Mouse (Mus musculus) kidney, embryonic 14.5 days (tissue): ENCODE data around the gene Cttnbp2. TPM values are rescaled to one million over a fixed set of nuclear protein-coding genes. Genes with fewer than 3 reads are reported as not detected.

Experiments used
- ATAC-seq: fragments of 200-750 bp; cut with Nextera tagmentation; 2 replicates; pipeline ENCODE4 v1.8.0; 2017; ENCODE audit warnings: moderate number of reproducible peaks, mild to moderate bottlenecking, moderate TSS enrichment, moderate library complexity; ENCODE audit not compliant: low FRiP score, low TSS enrichment
- H3K27ac ChIP-seq: fragments of 300-500 bp; sonication (generic); 2 replicates; pipeline ENCODE4 v1.5.1; 2014; ENCODE audit warnings: low read depth, mild to moderate bottlenecking, low read length, moderate library complexity, mixed read lengths
- H3K27me3 ChIP-seq: fragments of 300-500 bp; sonication (generic); 2 replicates; pipeline ENCODE4 v1.6.1; 2014; ENCODE audit warnings: mild to moderate bottlenecking, low read length; ENCODE audit not compliant: control insufficient read depth, insufficient read depth
- H3K36me3 ChIP-seq: fragments of 300-500 bp; sonication (generic); 2 replicates; pipeline ENCODE4 v1.6.1; 2014; ENCODE audit warnings: low read length, mixed read lengths; ENCODE audit not compliant: control insufficient read depth, insufficient read depth
- H3K4me1 ChIP-seq: fragments of 300-500 bp; sonication (generic); 2 replicates; pipeline ENCODE4 v1.6.1; 2014; ENCODE audit warnings: low read length, mixed read lengths; ENCODE audit not compliant: control insufficient read depth, insufficient read depth
- H3K4me2 ChIP-seq: fragments of 300-500 bp; sonication (generic); replicated peaks from 2 replicates; pipeline ENCODE4 v1.6.1; 2014; ENCODE audit warnings: low read depth, mild to moderate bottlenecking, low read length
- H3K4me3 ChIP-seq: fragments of 300-500 bp; sonication (generic); 2 replicates; pipeline ENCODE4 v1.5.1; 2014; ENCODE audit warnings: mild to moderate bottlenecking, low read length
- H3K9ac ChIP-seq: fragments of 300-500 bp; sonication (generic); 2 replicates; pipeline ENCODE4 v1.6.1; 2014; ENCODE audit warnings: low read depth, mild to moderate bottlenecking, low read length, moderate library complexity
- H3K9me3 ChIP-seq: fragments of 300-500 bp; sonication (generic); 2 replicates; pipeline ENCODE4 v1.6.1; 2016; ENCODE audit warnings: low read length; ENCODE audit not compliant: control insufficient read depth
- WGBS: fragments of 180-500 bp; shearing (Covaris S2); extraction: QIAGEN DNeasy Blood & Tissue Kit; methylation state at CpG from one replicate; pipeline ENCODE4 v1.1.7; 2014; 5-methylcytosine and 5-hydroxymethylcytosine counted together
- microRNA-seq: library from miRNA; unstranded; fragments of <30 nt; microRNA quantifications from one replicate; pipeline ENCODE4, GENCODE M21; 2016
- polyA plus RNA-seq: library from polyadenylated mRNA; unstranded; fragments of >200 nt; fragmentation: Nextera tagmentation; extraction: Ambion mirVana; gene quantifications from 2 replicates; pipeline ENCODE4 v1.2.1, GENCODE M21; 2014

The Cttnbp2 gene
- polyA plus RNA-seq, 1 experiment from 2014 or later = 25.9 TPM

DNA sequence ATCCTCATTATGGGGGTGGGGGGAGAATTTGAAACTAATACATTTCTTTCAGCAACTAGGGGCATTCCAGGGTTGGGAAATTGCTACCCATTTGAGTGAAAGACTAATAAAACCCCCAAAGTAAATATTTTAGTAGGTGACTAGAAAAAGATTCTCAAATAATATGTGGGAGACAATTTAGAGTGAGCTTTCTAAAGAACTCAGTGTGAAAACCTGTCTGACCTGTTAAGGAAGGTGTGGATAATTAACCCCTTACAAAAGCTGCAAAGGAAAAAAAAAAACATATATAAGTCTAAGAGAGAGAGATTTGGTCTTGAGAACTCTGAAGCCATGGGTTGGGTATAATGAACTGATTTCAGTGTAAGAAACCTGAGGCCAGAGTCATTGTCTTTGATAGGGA lies 176.3 kb downstream of the Cttnbp2 start:
- H3K9ac ChIP-seq = no peak overlapping the region
- no peak for ATAC-seq

DNA sequence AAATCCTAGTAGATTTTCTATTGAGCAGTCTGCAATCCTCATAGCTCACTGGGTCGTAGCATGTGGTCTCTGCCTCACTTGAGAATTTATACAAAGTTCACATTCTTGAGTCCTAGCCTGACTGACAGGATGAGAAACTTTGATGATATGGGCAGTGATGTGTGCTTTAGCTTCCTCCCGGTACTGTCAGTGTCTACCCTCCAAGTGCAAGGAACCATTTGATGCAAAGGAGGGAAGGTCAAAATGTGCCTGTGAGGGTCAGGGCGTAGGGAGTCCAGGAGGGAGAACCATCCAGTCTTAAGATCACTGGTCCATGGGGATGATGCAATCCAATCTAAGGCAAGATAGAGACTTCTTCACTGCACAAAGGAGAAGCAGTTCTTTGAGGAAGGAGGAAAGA lies 179.2 kb downstream of the Cttnbp2 start:
- Histone ChIP-seq H3K4me1 (no peaks in the 10 kb centered on the region), H3K4me2 (no peak overlapping the region), H3K27me3 (no peaks in the 10 kb centered on the region), H3K9ac (no peak overlapping the region), H3K36me3 (no peaks in the 10 kb centered on the region), H3K9me3 (no peaks in the 10 kb centered on the region), H3K4me3 (no peak overlapping the region), H3K27ac (no peak overlapping the region; the same call in 1 of the 2 replicates)
- peak; percentile 92 for ATAC-seq
- WGBS = 53% methylated on average over 3 of the region's 3 CpGs

More for the DNA sequence above, 176.3 kb downstream of the Cttnbp2 start:
- H3K36me3 ChIP-seq = no peaks in the 10 kb centered on the region
- H3K27ac ChIP-seq = no peak overlapping the region
- H3K4me2 ChIP-seq = no peak overlapping the region
- H3K4me1 ChIP-seq = no peaks in the 10 kb centered on the region
- no peaks in the 10 kb centered on the region for H3K27me3 ChIP-seq
- no peak overlapping the region for H3K4me3 ChIP-seq
- H3K9me3 ChIP-seq = no peaks in the 10 kb centered on the region

DNA sequence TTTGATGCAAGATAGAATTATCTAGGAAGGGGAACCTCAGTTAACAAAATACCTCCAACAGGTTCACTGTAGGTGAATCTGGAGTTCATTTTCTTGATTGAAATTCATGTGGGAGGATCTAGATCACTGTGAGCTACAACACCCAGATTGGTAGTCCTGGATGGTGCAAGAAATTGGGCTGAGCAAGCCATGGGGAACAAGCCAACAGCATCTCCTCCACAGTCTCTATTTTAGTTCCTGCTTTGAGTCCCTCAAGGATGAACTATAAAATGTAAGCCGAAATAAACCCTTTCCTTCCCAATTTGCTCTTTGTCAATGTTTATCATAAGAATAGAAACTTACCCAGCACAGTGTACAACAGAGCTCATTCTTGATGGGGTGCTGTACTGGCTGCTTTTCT lies 191.7 kb downstream of the Cttnbp2 start:
- Histone ChIP-seq H3K27ac (no peak overlapping the region), H3K27me3 (no peaks in the 10 kb centered on the region), H3K4me3 (no peak overlapping the region), H3K4me1 (no peaks in the 10 kb centered on the region), H3K36me3 (no peaks in the 10 kb centered on the region), H3K4me2 (no peak overlapping the region), H3K9ac (no peak overlapping the region), H3K9me3 (no peaks in the 10 kb centered on the region)
- no peak for ATAC-seq
- WGBS = 84% methylated on average over 1 of the region's 1 CpGs

Small RNA genes lying within 50 kb of the gene (microRNA-seq; reads per million reads assigned to microRNA genes)
- gene Gm26233 = not detected
